Mouse (Mus musculus) heart, adult 2 months (tissue): ENCODE measurements around the gene Pcbp2.

Experiments used
- CTCF ChIP-seq: fragments of 200-600 bp; IDR thresholded peaks from 2 replicates; pipeline ENCODE4 v1.8.1; 2022; ENCODE audit warnings: antibody characterized with exemption, mild to moderate bottlenecking, moderate library complexity
- POLR2A ChIP-seq: fragments of 200-500 bp; IDR thresholded peaks from 2 replicates; pipeline ENCODE4 v1.6.1; 2011; ENCODE audit warnings: mild to moderate bottlenecking, low read depth, low read length, control low read depth; ENCODE audit not compliant: insufficient read depth

- TF ChIP-seq CTCF (no peak), POLR2A (no peak)
Measured at GRCm38 (mm10) chr15:102511285-102511833, 41.0 kb downstream of the Pcbp2 start.
